Mouse (Mus musculus) urinary bladder, postnatal 25 days (tissue): ENCODE results near the gene Nudt4.
"Not testable (repeated sequence)": the region's sequence is repeated elsewhere in the genome, so short reads cannot be mapped to it uniquely, and the experiment has no call there.

ENCODE experiments used
- DNase-seq: peaks from one replicate; pipeline ENCODE4 v3.0.0; 2022; ENCODE audit warnings: low spot score

Nudt4 gene

GRCm38 (mm10) chr10:95567550-95567949 is 3.6 kb upstream of the Nudt4 start:
- DNase-seq: no peak

GRCm38 (mm10) chr10:95566786-95567185 is 2.8 kb upstream of the Nudt4 start:
- DNase-seq: no peak

GRCm38 (mm10) chr10:95565156-95565854 is 1.4 kb upstream of the Nudt4 start:
- no peak for DNase-seq

GRCm38 (mm10) chr10:95562859-95563841 is 796 bp downstream of the Nudt4 start:
- DNase-seq: peak; percentile 31

DNA sequence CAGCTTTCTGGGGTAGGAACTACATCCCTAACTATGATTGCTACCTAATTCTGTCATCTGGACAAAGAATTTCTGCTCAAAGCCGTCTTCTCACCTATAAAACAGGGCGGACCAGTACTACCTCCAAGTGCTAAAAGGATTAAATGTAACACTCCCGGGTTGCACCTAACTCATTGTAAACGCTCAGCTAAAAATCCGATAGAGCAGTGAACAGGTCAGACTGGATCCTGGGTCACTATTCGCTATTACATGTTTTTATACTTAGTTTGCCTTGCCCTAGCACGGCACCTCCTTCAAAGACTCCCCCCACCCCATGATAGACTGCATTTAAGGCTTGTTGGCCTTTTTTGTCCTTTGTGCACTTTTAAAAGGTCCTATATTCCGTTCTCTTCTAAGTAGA is 1.6 kb downstream of the Nudt4 start:
- no peak for DNase-seq

DNA sequence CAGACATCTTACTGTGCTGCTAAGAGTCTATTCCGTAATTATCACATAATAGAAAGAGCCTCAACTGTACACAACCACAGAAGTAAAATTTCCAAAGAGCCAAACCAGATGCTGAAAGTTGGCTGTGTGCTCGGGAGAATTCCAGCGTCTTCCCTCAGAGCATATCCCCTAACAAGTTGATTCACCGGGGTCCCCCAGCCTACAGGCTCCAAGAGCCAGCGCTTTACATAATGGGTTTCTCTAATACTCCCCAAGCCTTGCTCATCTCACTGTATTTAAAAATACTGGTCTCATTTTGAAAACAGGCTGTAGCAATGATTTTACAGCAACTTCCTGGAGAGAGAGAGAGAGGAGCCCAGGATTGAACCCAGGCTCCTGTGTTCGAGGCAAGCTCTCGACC is 2.3 kb downstream of the Nudt4 start:
- no peak for DNase-seq

GRCm38 (mm10) chr10:95560394-95560983 is 3.5 kb downstream of the Nudt4 start:
- no peak for DNase-seq

DNA sequence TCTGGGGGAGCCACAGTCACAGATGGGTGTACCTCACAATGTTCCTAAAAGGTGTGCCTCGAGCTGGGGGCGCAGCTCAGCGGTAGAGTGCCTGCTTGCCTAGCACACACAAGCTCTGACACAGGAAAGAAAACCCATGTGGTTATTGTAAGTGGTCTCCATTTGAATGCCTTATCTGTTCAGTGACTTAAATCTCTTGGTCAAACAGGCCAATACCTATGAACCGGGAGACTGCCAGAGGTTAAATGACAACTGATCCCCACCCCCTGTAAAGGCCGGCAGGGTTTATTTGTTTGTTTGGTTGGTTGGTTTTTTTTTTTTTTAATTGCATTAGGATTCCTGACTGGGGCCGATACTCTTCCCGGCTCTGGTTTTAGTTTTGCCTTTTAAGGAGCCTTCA is 4.5 kb downstream of the Nudt4 start:
- DNase-seq: no peak

- DNase-seq: no peak
Observed at GRCm38 (mm10) chr10:95557337-95557828, 6.6 kb downstream of the Nudt4 start.

- no peak for DNase-seq
Observed at GRCm38 (mm10) chr10:95555866-95556265, 8.1 kb downstream of the Nudt4 start.

DNA sequence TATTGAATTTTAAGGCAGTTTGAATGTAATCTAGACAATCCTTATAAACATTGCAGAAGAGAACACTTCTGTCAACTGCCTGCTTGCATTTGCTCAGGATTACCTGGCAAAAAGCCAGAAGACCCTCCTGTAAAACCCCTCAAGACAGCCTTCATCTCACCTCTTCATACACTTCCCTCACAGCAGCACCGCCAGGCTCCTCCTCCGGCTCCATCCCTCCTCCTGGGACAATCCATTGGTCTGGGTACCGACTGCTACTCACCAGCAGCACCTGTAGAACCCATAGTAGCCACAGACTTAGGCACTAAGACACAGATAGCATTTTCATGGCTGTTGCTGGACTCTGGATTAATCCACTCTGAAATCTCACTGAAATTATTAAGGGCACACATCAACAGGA is 11.6 kb downstream of the Nudt4 start:
- no peak for DNase-seq

DNA sequence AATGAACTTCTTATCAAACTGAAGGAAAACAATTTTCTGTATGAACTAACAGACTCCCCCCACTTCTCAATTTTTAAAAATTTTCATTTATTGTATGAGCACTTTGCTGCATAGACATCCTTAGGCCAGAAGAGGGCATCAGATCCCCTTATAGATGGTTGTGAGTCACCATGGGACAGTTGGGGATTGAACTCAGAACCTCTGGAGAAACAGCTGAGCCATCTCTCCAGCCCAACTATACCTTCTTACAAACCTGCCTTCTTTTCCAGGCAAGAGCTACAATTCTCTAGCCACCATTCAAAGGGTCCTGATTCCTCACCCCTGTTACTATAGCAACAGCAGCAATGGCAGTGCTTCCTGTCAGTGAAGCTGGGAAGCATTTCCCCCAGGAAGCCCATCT is 12.2 kb downstream of the Nudt4 start:
- DNase-seq: no peak

DNA sequence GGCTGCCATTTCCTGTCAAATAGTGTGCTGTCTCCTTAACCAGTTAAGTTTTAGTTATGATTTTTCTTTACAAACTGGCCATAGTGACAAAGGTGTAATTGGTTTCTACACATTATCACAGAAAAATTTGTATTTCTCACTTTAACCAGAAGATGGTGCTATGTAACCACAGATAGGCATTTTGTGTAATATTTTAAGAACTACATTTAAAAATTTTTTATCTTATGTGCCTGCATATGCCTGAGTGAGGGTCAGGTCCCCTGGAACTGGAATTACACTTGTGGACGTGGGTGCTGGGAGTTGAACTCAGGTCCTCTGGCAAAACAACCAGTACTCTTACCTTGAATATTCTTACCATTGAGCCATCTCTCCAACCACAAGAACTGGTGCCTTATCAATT is 13.4 kb downstream of the Nudt4 start:
- DNase-seq: no peak

DNA sequence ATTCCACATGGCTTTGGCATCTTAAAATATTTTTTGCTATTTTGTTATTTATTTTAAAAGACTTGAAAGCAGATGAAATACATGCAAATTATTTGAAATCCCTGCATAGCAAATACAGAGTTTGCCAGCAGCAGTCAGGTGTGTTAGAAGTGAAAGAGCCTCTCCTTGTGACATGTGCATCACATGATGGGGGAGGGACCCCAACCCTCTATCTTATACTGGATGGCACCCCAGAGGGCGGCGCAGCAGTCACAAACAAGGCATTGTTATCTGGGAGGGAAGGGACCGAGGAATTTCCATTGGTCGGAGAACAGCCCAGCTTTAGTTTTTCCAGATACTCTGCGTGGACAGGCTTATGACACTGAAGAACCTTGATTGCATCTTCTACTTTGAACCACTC is 14.9 kb downstream of the Nudt4 start:
- DNase-seq: not testable (repeated sequence)

DNA sequence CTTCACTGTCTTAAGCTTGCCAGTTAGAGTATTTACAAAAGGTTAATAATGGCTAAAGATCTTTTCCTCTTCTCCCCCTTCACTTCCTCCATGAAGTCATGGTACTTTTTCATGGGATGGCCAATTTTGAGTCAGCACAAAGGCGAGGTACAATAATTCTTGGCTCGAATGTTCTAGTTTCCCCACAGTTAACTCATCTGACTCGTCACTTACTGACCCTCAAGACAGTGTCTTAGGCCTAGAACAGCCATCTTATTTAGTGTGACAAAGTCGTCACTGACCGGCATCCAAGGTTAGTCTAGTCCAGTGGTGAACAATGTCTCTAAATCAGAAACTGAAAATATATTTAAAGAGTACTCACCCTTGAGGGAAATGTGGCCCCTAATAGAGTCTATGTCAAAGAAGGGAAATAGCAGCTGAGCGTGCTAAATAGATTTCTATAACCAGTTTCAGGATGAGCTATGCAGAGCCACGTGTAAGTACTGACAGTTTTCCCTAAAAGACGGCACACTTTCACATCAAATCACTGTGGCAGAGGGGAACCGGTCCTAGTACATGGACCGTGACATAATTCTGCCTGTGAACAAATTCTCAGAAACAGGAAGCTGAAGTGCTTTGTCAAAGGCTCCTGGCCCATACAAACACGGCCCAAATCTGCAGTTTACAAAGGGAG is 15.7 kb downstream of the Nudt4 start:
- no peak for DNase-seq

- DNase-seq: no peak
Observed at GRCm38 (mm10) chr10:95546178-95546577, 17.8 kb downstream of the Nudt4 start.

DNA sequence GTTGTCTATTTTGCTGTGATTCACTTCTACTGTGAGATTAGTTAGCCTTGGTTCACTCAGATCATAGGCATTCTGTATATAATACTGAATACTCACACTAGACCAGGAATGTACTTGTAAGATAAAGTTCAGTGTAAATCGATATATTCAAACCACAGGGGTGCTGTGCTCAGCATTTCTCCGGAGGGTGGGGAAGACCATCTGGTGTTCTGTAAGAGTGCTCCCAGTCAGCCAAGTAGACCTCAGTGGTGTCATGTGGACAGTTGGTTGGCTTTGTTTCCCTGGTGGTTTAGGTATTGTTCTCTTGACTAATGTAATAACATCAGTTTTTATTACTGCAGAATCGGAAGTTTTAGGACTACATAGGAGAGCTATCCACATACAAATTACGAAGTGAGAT is 18.9 kb downstream of the Nudt4 start:
- no peak for DNase-seq

GRCm38 (mm10) chr10:95544651-95545050 is 19.3 kb downstream of the Nudt4 start:
- no peak for DNase-seq

DNA sequence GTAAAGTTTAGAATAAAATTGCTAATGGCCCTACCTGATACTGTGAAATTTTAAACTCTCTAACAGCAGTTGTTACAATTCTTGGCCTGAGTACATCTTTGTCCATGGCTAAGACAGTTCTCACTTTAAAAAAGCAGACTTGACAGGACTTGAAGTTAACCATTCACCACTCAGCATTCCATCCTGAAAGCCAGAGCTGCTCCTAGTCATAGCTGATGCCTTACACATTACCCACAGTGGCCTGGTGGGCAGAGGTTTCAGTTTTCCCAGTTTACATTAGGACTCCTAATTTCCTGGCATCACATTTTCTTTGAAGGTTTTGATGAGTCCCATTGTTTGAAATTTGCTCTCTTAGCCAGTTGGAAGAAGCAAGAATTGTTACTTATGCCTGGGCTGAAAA is 19.9 kb downstream of the Nudt4 start:
- no peak for DNase-seq

DNA sequence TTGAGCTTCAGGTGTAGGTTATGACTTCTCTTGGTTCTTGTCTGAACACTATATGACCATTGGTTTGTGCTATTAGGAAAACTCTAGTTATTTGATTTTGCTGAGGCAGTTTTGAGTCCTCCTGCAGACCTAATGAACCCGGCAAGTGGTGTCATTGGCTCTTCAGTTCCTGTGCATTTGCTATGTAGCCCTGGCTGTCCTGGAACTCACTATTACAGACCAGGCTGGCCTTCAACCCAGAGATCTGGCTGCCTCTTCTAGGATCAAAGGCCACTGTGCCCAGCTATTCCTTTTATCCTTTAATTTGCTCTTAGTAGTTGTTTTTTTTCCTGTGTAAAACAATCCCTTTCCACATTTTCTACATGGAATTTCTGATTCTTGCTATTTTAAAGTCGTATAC is 20.6 kb downstream of the Nudt4 start:
- DNase-seq: no peak

GRCm38 (mm10) chr10:95542916-95543315 is 21.0 kb downstream of the Nudt4 start:
- DNase-seq: no peak

GRCm38 (mm10) chr10:95539841-95540240 is 24.1 kb downstream of the Nudt4 start:
- DNase-seq: no peak
